Mouse (Mus musculus) mesoderm, embryonic 11.5 days (tissue): ENCODE measurements around the gene Ap2a2.

ENCODE experiments used
- DNase-seq: peaks from one replicate; pipeline ENCODE4 v3.0.0-alpha.2; 2012; ENCODE audit warnings: low read depth, low spot score

Ap2a2 gene

GRCm38 (mm10) chr7:141561682-141562391 lies at the start of gene Ap2a2:
Gene Ap2a2, plus strand, starts transcription at chr7:141562173.
- peak; percentile 97 for DNase-seq

- no peak for DNase-seq
These were observed 44.3 kb upstream of the Ap2a2 start for GRCm38 (mm10) chr7:141517638-141518037.

- no peak for DNase-seq
These were observed 43.7 kb upstream of the Ap2a2 start for GRCm38 (mm10) chr7:141518296-141518695.

- DNase-seq, result no peak
These were observed 43.0 kb upstream of the Ap2a2 start for GRCm38 (mm10) chr7:141518926-141519325.

GRCm38 (mm10) chr7:141519795-141520194 lies 42.2 kb upstream of the Ap2a2 start:
- no peak for DNase-seq

GRCm38 (mm10) chr7:141523007-141523406 lies 39.0 kb upstream of the Ap2a2 start:
- no peak for DNase-seq

- DNase-seq, result no peak
These were observed 37.7 kb upstream of the Ap2a2 start for GRCm38 (mm10) chr7:141524271-141524670.

- DNase-seq, result peak; percentile 75
These were observed 37.0 kb upstream of the Ap2a2 start for GRCm38 (mm10) chr7:141524760-141525579.

- DNase-seq, result no peak
These were observed 36.4 kb upstream of the Ap2a2 start for GRCm38 (mm10) chr7:141525580-141525925.

GRCm38 (mm10) chr7:141535570-141535969 lies 26.4 kb upstream of the Ap2a2 start:
- DNase-seq, result no peak

GRCm38 (mm10) chr7:141538852-141539555 lies 23.0 kb upstream of the Ap2a2 start:
- DNase-seq, result no peak

- peak; percentile 98 for DNase-seq
These were observed 22.2 kb upstream of the Ap2a2 start, which contains the start of gene Chid1 for GRCm38 (mm10) chr7:141539556-141540311. Gene Chid1, minus strand, starts transcription at chr7:141539857.

- no peak for DNase-seq
These were observed 21.5 kb upstream of the Ap2a2 start for GRCm38 (mm10) chr7:141540312-141541081.

GRCm38 (mm10) chr7:141541681-141542080 lies 20.3 kb upstream of the Ap2a2 start:
- no peak for DNase-seq

- DNase-seq, result no peak
These were observed 19.4 kb upstream of the Ap2a2 start for GRCm38 (mm10) chr7:141542588-141542987.

- DNase-seq, result no peak
These were observed 17.3 kb upstream of the Ap2a2 start for GRCm38 (mm10) chr7:141544654-141545053.

- DNase-seq, result no peak
These were observed 12.4 kb upstream of the Ap2a2 start for GRCm38 (mm10) chr7:141549432-141550061.

GRCm38 (mm10) chr7:141550464-141550863 lies 11.5 kb upstream of the Ap2a2 start:
- no peak for DNase-seq

GRCm38 (mm10) chr7:141558329-141558776 lies 3.6 kb upstream of the Ap2a2 start:
- no peak for DNase-seq

GRCm38 (mm10) chr7:141558946-141559345 lies 3.0 kb upstream of the Ap2a2 start:
- DNase-seq, result no peak
